Mouse (Mus musculus): ENCODE measurements around the gene Nfx1.
"Not testable (repeated sequence)": the region's sequence is repeated elsewhere in the genome, so short reads cannot be mapped to it uniquely, and the experiment has no call there.

The Nfx1 gene
- long read RNA-seq, experiment 1, full-length matches to known transcripts = 38 of 64 reads
- long read RNA-seq, experiment 1, partial matches to known transcripts = 16 of 64 reads
- long read RNA-seq, experiment 1, other reads (novel, unspliced or antisense) = 10 of 64 reads
- long read RNA-seq, experiment 2, full-length matches to known transcripts = 40 of 96 reads
- long read RNA-seq, experiment 2, partial matches to known transcripts = 45 of 96 reads
- long read RNA-seq, experiment 2, other reads (novel, unspliced or antisense) = 11 of 96 reads

- intact Hi-C loops (cut with DNase I) = no loop called here
These were observed at the start of gene Nfx1 for GRCm38 (mm10) chr4:40970842-40971701. Gene Nfx1, plus strand, starts transcription at chr4:40970906.

- intact Hi-C loops (cut with DNase I) = no loop called here
These were observed 49.4 kb upstream of the Nfx1 start for GRCm38 (mm10) chr4:40921288-40921687.

GRCm38 (mm10) chr4:40923087-40923651, 47.5 kb upstream of the Nfx1 start:
- intact Hi-C loops (cut with DNase I) = no loop called here

GRCm38 (mm10) chr4:40925568-40925967, 45.1 kb upstream of the Nfx1 start:
- intact Hi-C loops (cut with DNase I) = no loop called here

GRCm38 (mm10) chr4:40929046-40929445, 41.7 kb upstream of the Nfx1 start:
- intact Hi-C loops (cut with DNase I) = no loop called here

- intact Hi-C loops (cut with DNase I) = no loop called here
These were observed 37.0 kb upstream of the Nfx1 start for GRCm38 (mm10) chr4:40933694-40934093.

- intact Hi-C loops (cut with DNase I) = not testable (repeated sequence)
These were observed 36.3 kb upstream of the Nfx1 start for GRCm38 (mm10) chr4:40934369-40934768.

GRCm38 (mm10) chr4:40936175-40936839, 34.4 kb upstream of the Nfx1 start:
- intact Hi-C loops (cut with DNase I) = no loop called here

GRCm38 (mm10) chr4:40938793-40939192, 31.9 kb upstream of the Nfx1 start:
- intact Hi-C loops (cut with DNase I) = no loop called here

GRCm38 (mm10) chr4:40943651-40944050, 27.1 kb upstream of the Nfx1 start:
- intact Hi-C loops (cut with DNase I) = no loop called here

GRCm38 (mm10) chr4:40946516-40947121, 24.1 kb upstream of the Nfx1 start:
- intact Hi-C loops (cut with DNase I) = no loop called here

- intact Hi-C loops (cut with DNase I) = no loop called here
These were observed 23.0 kb upstream of the Nfx1 start for GRCm38 (mm10) chr4:40947565-40948159.

GRCm38 (mm10) chr4:40948160-40948708, 22.5 kb upstream of the Nfx1 start, which contains the start of the genes Bag1 and Chmp5:
Gene Bag1, minus strand, starts transcription at chr4:40948294.
Gene Chmp5, plus strand, starts transcription at chr4:40948407.
- intact Hi-C loops (cut with DNase I) = no loop called here

- intact Hi-C loops (cut with DNase I) = no loop called here
These were observed 17.2 kb upstream of the Nfx1 start for GRCm38 (mm10) chr4:40953521-40953920.

GRCm38 (mm10) chr4:40955942-40956341, 14.8 kb upstream of the Nfx1 start:
- intact Hi-C loops (cut with DNase I) = loop anchor here (5.0 kb wide), 1 partner anchor 36 kb away; no protein-coding TSS in a partner anchor

GRCm38 (mm10) chr4:40963536-40963935, 7.2 kb upstream of the Nfx1 start:
- intact Hi-C loops (cut with DNase I) = no loop called here

- intact Hi-C loops (cut with DNase I) = no loop called here
These were observed 1.5 kb upstream of the Nfx1 start for GRCm38 (mm10) chr4:40969161-40969560.

GRCm38 (mm10) chr4:40969781-40970591, 720 bp upstream of the Nfx1 start:
- intact Hi-C loops (cut with DNase I) = no loop called here

GRCm38 (mm10) chr4:40970592-40970841, 189 bp upstream of the Nfx1 start:
- intact Hi-C loops (cut with DNase I) = no loop called here

- intact Hi-C loops (cut with DNase I) = no loop called here
These were observed 1.0 kb downstream of the Nfx1 start for GRCm38 (mm10) chr4:40971744-40972143.

Measured in adrenal gland (tissue).